Mouse (Mus musculus): ENCODE results near the gene Nfkb1. TPM values are rescaled to one million over a fixed set of nuclear protein-coding genes. Genes with fewer than 3 reads are reported as not detected.

The Nfkb1 gene
- polyA plus RNA-seq, 1 experiment, result 106 TPM

DNA sequence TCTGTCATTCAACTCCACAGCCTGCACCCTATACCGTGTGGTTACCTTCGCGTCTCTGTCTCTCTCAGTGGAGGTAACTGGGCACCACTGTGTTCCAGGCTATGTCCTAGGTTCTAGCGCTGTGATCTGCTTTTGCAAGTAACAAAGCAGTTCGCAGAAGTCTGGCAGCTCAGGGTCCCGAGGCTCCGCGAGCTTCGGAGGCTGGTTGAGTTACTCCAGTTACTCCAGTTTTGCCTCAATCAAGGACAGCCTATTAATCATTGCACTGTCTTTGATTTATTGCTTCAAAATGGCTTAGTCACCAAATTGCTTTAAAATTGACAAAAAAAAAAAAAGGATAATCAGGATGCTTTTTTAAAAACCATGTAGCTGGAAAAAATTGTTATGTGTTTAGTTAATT, 126.6 kb downstream of the Nfkb1 start:
- H3K4me1 ChIP-seq (ENCODE audit: control insufficient read depth, insufficient read depth, low read length), result peaks cover 7% of the 10 kb centered on the region

DNA sequence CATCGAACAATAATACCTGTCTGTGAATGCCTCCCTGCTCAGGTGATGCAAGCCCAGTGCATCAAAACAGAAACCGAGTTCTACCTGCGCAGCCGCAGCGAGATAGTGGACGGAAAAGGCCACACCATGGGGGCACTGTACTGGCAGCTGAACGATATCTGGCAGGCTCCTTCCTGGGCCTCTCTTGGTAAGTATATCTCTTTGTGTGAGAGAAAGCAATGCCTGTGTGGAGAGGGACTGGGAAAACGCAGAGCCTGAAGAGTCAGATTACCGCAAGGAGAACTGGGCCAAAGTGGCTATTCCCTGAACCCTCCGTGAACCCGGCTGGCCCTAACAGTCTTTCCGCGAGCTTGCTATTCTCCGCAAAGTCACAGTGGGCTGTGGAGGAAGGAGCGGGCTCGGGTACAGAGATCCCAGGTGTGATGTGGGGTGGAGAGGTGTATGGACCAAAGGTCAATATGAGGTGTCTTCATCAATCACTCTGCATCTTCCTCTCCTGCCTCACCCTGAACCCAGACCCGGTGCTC, 128.1 kb downstream of the Nfkb1 start:
- no peak overlapping the region for H3K4me3 ChIP-seq (ENCODE audit: insufficient read depth, low read length)
- no peak overlapping the region for H3K27ac ChIP-seq (ENCODE audit: insufficient read depth, low read depth, low read length)
- TF ChIP-seq CTCF (IDR thresholded peaks at IDR 0.05; ENCODE audit: low read depth, low read length) (no peak), POLR2A (IDR thresholded peaks at IDR 0.05; ENCODE audit: borderline replicate concordance, low read depth, low read length) (no peak)
- H3K4me1 ChIP-seq (ENCODE audit: control insufficient read depth, insufficient read depth, low read length), result peaks cover 7% of the 10 kb centered on the region

More for the DNA sequence above, 126.6 kb downstream of the Nfkb1 start:
- no peak overlapping the region for H3K4me3 ChIP-seq (ENCODE audit: insufficient read depth, low read length)
- no peak overlapping the region for H3K27ac ChIP-seq (ENCODE audit: insufficient read depth, low read depth, low read length)
- TF ChIP-seq POLR2A (IDR thresholded peaks at IDR 0.05; ENCODE audit: borderline replicate concordance, low read depth, low read length) (no peak), CTCF (IDR thresholded peaks at IDR 0.05; ENCODE audit: low read depth, low read length) (no peak)

DNA sequence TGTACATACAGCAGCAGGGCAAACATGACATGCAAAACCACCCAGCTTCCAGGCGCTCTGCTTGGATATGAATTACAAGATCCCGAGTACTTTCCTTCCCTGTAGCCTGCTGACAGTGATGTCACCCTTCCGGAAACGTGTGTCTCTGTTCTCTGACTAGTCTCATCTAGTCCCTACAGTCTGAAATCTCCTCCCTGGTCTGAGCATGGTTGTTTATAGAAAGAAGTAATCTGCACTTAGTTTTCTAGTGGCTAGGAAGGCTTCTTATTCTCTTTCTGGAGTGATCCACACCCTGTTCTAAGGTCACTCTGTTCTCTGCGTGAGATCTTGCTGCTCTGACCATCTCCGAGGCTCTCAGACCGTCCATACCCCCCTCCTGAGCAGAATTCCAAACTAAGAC, 129.3 kb downstream of the Nfkb1 start:
- Histone ChIP-seq H3K4me3 (ENCODE audit: insufficient read depth, low read length) (no peak overlapping the region), H3K4me1 (ENCODE audit: control insufficient read depth, insufficient read depth, low read length) (peaks cover 7% of the 10 kb centered on the region), H3K27ac (ENCODE audit: insufficient read depth, low read depth, low read length) (no peak overlapping the region)
- TF ChIP-seq POLR2A (IDR thresholded peaks at IDR 0.05; ENCODE audit: borderline replicate concordance, low read depth, low read length) (no peak), CTCF (IDR thresholded peaks at IDR 0.05; ENCODE audit: low read depth, low read length) (no peak)

DNA sequence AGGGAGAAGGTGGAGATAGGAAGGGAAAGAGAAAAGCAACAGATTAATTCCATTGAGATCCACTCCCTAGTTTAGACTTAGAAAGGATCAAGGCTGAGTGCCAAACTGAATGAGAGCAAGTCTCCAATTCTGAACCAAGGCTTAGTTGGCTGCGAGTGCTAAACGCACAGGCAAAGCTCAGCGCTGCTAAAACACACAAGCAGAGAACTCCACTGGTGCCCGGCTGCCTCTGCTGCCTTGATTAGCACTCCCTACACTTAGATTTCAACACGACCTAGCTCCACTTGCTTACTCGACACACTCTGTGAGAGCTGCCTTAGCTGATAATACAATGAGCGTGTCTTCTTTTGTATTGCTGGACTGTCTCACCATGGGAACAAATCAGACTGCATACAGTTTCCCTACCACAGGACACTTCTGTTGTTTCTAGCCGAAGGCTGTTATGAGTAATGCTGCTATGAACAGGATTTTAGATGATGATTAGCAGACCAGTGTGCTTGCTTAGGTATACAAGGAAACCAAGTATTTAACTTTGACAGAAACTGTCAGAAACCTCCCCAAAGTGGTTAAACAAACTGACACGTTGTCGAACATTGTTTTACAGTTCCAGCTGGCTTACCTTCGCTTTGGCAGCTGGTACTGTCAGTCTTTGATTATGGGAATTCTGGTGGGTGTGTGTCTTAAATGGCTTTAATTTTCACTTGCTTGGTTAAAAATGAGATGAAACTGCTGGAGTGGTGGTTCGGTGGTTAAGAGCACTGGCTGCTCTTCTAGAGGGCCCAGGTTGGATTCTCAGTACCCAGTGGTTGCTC, 134.3 kb downstream of the Nfkb1 start:
- no peak overlapping the region for H3K27ac ChIP-seq (ENCODE audit: insufficient read depth, low read depth, low read length)
- no peak for TF ChIP-seq CTCF (IDR thresholded peaks at IDR 0.05; ENCODE audit: low read depth, low read length)
- no peak for TF ChIP-seq POLR2A (IDR thresholded peaks at IDR 0.05; ENCODE audit: borderline replicate concordance, low read depth, low read length)
- H3K4me1 ChIP-seq (ENCODE audit: control insufficient read depth, insufficient read depth, low read length), result no peaks in the 10 kb centered on the region
- H3K4me3 ChIP-seq (ENCODE audit: insufficient read depth, low read length), result no peak overlapping the region

DNA sequence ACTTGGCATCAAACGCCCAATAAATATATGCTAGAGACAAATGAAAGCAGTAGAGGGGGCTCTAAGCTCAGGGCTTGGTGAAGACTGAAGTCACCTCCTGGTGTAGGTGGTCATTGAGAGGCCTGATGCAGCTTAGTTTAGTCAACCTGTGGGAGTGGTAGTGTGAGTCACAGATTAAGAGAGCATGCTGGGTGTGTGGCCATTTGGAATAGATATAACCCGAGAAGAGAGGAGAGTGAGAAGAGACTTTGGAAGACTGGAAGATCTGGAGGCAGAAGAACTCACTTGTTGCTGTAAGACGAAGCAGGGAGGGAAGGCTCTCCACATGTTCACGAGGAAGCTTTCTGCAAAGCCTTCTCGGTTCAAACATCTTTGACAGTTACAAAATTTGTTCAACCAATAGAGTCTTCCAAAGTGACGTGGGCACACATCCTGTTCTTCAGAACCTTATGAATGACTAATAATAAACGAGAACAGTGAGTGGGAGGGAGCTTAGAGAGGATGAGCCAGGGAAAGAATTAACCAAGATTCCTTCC, 135.2 kb downstream of the Nfkb1 start:
- no peak overlapping the region for H3K27ac ChIP-seq (ENCODE audit: insufficient read depth, low read depth, low read length)
- TF ChIP-seq CTCF (IDR thresholded peaks at IDR 0.05; ENCODE audit: low read depth, low read length), result no peak
- no peak for TF ChIP-seq POLR2A (IDR thresholded peaks at IDR 0.05; ENCODE audit: borderline replicate concordance, low read depth, low read length)
- H3K4me1 ChIP-seq (ENCODE audit: control insufficient read depth, insufficient read depth, low read length), result no peaks in the 10 kb centered on the region
- no peak overlapping the region for H3K4me3 ChIP-seq (ENCODE audit: insufficient read depth, low read length)

DNA sequence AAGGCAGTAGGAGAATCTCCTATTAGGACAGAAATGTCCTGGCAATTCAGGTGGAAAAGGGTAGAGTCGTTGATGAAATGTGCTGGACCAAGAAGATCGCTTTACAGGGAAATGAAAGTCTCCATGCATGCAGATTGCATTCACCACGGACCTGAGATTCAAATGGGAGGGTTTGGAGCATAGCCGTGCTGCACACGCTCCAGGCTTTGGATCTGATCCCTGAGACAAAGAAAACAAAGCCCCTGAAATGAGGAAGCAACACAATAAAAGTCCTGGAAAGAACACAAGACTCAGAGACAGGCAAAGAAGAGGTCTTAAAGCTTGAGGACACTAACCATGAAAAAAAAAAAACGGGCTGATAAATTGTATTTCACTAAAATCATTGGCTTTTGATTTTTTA, 136.2 kb downstream of the Nfkb1 start:
- no peak for TF ChIP-seq POLR2A (IDR thresholded peaks at IDR 0.05; ENCODE audit: borderline replicate concordance, low read depth, low read length)
- no peaks in the 10 kb centered on the region for H3K4me1 ChIP-seq (ENCODE audit: control insufficient read depth, insufficient read depth, low read length)
- H3K4me3 ChIP-seq (ENCODE audit: insufficient read depth, low read length), result no peak overlapping the region
- no peak overlapping the region for H3K27ac ChIP-seq (ENCODE audit: insufficient read depth, low read depth, low read length)

DNA sequence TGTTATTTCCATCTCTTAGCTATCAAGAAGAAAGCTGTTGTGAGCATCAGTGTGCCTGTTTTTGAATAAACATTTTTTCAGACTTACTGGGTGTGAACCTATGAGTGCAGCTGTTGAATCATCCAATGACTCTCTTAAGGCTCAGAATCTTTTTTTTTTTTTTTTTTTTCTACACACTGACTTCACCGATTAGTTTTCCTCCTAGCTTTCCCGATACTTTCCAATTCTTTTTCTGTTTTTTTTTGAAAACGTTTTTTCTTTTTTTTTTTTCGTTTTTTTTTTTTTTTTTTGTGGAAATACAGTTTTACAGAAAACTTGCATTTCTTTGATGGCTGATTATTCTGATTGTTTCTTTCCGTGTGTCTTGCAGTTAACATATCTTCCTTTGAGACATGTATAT, 138.5 kb downstream of the Nfkb1 start:
- Histone ChIP-seq H3K4me3 (ENCODE audit: insufficient read depth, low read length) (no peak overlapping the region), H3K4me1 (ENCODE audit: control insufficient read depth, insufficient read depth, low read length) (no peaks in the 10 kb centered on the region), H3K27ac (ENCODE audit: insufficient read depth, low read depth, low read length) (no peak overlapping the region)
- no peak for TF ChIP-seq CTCF (IDR thresholded peaks at IDR 0.05; ENCODE audit: low read depth, low read length)
- TF ChIP-seq POLR2A (IDR thresholded peaks at IDR 0.05; ENCODE audit: borderline replicate concordance, low read depth, low read length), result no peak

DNA sequence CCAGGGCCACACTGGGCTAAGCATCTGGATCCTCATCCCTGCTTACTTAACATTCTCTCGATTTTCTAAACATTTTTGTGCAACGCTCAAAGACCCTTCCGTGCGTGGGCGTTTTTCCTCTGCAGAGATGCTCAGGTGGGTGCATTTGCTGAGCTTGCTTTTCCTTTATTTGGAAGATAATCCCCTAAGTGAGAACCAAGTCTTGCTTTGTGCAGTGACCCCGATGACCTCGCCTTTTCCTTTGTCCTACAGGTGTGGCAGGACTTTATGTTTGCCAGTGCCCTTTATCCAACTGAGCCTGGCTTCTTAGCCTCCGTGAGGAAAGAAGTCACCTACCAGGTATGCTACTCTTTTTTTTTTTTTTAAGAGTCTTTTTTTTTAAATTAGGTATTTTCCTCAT, 144.0 kb downstream of the Nfkb1 start:
- no peaks in the 10 kb centered on the region for H3K4me1 ChIP-seq (ENCODE audit: control insufficient read depth, insufficient read depth, low read length)
- TF ChIP-seq POLR2A (IDR thresholded peaks at IDR 0.05; ENCODE audit: borderline replicate concordance, low read depth, low read length) (no peak), CTCF (IDR thresholded peaks at IDR 0.05; ENCODE audit: low read depth, low read length) (no peak)
- H3K4me3 ChIP-seq (ENCODE audit: insufficient read depth, low read length), result no peak overlapping the region
- H3K27ac ChIP-seq (ENCODE audit: insufficient read depth, low read depth, low read length), result no peak overlapping the region

DNA sequence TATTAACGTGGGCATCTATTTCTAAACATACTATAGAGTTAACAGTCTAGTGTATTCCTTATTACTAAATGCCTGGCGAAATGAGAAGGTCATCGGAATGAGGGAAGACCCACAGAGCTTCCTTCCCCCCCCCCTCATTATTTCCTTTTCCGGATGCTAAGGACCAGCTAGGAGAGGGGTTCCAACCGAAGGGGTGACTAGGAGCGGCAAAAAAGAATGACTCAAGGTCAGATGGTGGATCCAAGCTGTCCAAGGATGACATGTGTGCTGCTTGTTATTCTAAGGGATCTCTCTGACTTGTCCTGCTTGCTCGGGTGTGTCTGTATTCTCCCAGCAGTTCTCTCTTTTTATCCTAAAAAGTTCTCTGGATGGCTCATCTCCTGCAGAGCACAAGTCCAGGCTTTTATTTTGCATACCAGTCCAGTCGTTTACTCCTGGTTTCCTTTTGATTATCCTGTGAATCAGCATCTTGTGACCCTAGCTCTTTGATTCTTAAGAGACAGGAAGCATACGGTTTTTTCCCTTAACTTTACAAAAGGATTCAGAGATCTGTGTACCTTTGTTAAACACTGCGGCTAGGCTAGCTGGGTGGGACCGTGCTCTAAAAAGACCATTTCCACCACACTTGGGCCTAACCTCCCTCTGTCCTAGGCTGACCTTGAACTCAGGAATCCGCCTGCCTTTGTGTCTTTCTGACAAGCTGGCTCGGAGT, 145.0 kb downstream of the Nfkb1 start:
- no peak overlapping the region for H3K27ac ChIP-seq (ENCODE audit: insufficient read depth, low read depth, low read length)
- TF ChIP-seq POLR2A (IDR thresholded peaks at IDR 0.05; ENCODE audit: borderline replicate concordance, low read depth, low read length) (no peak), CTCF (IDR thresholded peaks at IDR 0.05; ENCODE audit: low read depth, low read length) (no peak)
- H3K4me1 ChIP-seq (ENCODE audit: control insufficient read depth, insufficient read depth, low read length), result peaks cover under 1% of the 10 kb centered on the region

More for the DNA sequence above, 145.0 kb downstream of the Nfkb1 start:
- no peak overlapping the region for H3K4me3 ChIP-seq (ENCODE audit: insufficient read depth, low read length)

Other genes starting within 250 kb of the Nfkb1 start
- gene Manba, start 205.9 kb downstream of the Nfkb1 start, polyA plus RNA-seq (2012; ENCODE audit: insufficient read depth, insufficient read length, missing spikeins), result 37.4 and 38.8 TPM in 2 replicates
- 5.7 and 7.2 TPM in 2 replicates for gene Slc39a8, start 133.7 kb upstream of the Nfkb1 start, polyA plus RNA-seq (2012; ENCODE audit: insufficient read depth, insufficient read length, missing spikeins)